Mouse (Mus musculus) embryonic fibroblast, embryonic 13.5 days (primary cell): Measurements from ENCODE around the gene Kcnk10.

Source experiments
- CTCF ChIP-seq: IDR thresholded peaks from 2 replicates; pipeline ENCODE4 v1.5.1; 2011; ENCODE audit warnings: mild to moderate bottlenecking, control low read depth, low read length, moderate library complexity, borderline replicate concordance; ENCODE audit not compliant: insufficient read depth
- POLR2A ChIP-seq: IDR thresholded peaks from 2 replicates; pipeline ENCODE4 v1.6.1; 2011; ENCODE audit warnings: low read depth, mild to moderate bottlenecking, control low read depth, low read length, moderate library complexity

- TF ChIP-seq CTCF, result no peak
- TF ChIP-seq POLR2A, result no peak
These were observed 53.5 kb downstream of the Kcnk10 start for GRCm38 (mm10) chr12:98524331-98525311.
